Mouse (Mus musculus) layer of hippocampus, adult 9-10 months (tissue): ENCODE data around the gene Mroh9.

ENCODE experiments used
- DNase-seq: peaks from one replicate; pipeline ENCODE4 v3.0.0; 2022; ENCODE audit warnings: low spot score

Mroh9 gene

GRCm38 (mm10) chr1:163085570-163085969, at the start of gene Mroh9:
TSS of gene Mroh9 (minus strand) at chr1:163085670.
- DNase-seq: no peak

- no peak for DNase-seq
Measured at GRCm38 (mm10) chr1:163129976-163130375, 44.5 kb upstream of the Mroh9 start.

GRCm38 (mm10) chr1:163129129-163129900, 43.8 kb upstream of the Mroh9 start:
- DNase-seq: no peak

DNA sequence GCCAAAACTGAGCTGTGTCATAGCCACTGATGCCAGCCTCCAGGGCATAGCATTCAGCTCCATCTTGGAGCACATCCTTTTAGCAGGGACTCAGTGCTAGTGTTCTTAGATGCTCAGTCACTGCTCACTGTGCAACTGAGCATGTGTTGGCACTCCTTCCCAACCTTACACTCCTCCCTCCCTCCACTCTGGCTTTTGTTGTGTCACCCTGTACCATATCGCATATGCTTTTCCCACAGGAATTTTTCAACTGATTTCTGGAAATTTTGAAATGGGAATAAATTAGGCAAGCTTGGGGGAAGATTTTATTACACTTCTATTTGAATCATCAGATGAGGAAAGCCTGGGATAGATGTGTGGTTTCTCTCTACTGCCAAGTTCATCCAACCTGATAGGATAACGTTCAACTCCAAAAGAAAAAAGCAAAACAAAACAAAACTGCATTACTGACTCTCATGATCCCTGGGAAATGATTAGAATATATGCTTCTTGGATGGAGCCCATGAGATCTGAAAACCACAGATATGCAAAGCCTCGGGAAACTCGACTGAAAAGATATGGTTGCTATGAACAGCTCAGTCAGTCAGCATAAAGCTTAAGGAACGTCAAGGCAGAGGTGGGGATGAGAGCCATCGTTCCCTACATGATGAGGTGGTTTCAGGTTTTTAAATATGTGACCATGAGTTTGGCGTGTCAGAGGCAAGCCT, 40.9 kb upstream of the Mroh9 start:
- DNase-seq: no peak

- DNase-seq: no peak
Measured at GRCm38 (mm10) chr1:163122414-163122813, 36.9 kb upstream of the Mroh9 start.

- no peak for DNase-seq
Measured at GRCm38 (mm10) chr1:163113461-163114174, 28.1 kb upstream of the Mroh9 start.

DNA sequence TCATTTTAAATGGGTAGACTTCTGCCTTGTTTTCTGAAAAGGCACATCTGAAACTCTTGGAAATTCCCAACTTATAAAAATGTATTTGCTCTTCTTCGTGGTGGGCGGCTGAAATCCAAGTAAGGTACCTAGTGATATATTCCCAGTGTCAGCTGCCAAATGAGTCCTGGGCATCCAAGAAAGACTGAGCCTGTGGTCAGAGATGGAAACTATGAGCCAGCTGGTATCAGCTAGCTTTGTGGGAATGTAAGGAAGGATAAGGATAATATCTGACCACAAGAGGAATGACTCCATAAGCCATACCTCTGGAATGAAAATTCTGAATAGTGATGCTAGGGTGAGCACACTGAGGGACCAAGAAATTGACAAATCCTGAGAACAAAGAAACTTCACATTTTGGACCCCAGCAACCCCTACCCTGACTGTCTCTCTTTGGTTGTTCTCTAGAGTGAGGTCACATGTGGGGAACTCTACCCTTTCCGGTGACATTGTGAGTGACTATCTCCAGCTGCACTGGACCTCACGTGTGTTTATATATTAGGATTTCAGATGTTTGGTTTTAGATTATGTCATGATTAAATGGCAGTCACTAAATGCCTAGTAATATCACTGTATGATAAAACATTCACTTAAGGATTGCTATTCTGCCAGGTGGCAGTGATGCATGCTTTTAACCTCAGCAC, 27.2 kb upstream of the Mroh9 start:
- DNase-seq: no peak

DNA sequence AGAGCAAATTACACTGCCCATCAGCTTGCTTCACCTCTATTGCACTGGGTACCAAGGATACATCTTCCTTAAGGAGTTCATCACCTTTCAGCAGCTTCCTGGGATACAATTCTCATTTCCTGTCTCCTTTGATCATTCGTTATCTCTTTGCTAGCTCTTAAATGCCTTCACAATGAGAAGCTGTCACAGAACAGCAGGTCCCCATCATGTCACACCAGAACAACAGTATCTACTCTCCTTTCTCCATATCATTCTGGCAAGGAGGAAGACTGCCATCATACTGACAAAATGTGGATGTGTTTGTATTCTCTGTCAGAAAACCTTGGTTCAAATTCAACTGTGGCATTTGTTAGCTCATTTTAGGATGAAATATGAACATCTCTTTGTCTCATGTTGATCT, 19.5 kb upstream of the Mroh9 start:
- no peak for DNase-seq

DNA sequence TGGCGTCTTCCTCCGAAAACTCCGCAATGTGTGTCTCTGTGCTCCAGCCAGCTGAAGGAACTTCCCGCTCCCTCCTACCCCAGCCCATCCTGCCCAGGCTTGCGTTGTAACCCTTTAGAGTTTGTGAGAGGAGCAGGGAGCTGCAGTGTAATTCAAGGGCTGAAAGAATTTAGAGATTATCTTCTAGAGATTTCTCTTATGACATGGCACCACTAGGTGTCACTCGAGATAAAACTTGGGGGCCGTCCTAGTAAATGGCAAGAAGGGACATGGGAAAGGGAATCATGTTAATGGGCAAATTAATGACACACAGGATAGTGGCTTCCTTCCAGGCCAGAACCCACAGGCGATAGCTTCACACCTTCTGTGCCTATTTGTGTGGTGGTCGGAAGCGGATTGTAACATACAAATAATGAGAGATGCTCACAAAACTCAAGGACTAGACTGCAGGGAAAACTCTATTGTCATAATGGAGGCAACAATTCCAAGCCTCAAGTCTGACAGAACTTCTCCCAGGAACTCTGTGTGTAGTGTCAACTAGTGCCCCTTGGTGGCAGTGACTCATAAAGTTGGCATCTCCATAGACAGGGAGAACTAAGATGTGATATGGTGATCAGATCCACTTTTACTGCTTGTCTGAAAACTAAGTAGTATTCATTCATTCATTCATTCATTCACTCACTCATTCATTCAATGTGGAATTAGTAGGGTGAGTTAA, 6.1 kb upstream of the Mroh9 start:
- DNase-seq: peak; percentile 17

- peak; percentile 22 for DNase-seq
Measured at GRCm38 (mm10) chr1:163070502-163070901, 15.0 kb downstream of the Mroh9 start.

GRCm38 (mm10) chr1:163060381-163060780, 25.1 kb downstream of the Mroh9 start:
- no peak for DNase-seq

DNA sequence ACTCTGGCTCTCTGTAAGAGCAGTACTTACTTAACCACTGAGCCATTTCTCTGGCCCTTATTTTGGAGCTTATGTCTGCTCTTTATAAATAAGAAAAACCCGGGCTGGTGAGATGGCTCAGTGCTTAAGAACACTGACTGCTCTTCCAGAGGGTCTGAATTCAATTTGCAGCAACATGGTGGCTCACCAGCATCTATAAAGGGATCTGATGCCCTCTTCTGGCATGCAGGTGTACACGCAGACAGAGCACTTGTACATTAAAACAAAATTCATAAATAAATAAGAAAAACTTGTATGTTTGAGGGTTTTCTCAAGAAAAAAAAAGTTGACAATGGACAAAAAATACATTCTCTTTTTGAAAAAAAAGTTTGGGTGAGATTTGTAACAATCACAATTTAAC, 28.1 kb downstream of the Mroh9 start:
- DNase-seq: no peak

DNA sequence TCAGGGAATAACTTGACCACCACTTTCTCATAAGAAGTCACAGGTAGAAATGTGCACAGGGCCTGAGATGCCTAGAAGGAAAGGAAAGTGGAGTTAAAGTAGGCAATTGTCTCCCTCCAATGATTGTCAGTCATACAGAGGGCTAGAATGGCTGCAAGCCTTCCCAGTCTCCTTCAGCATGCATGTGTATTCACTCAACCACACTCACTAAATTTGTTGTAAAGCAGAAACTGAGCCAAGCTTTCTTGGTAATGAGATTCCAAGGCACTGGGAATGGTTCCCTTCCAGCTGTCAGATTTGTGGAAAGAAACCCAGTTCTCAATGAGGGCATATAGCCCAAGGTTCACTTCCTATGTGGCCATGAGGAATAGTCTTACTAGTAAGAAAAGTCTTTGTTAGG, 29.8 kb downstream of the Mroh9 start:
- DNase-seq: no peak

DNA sequence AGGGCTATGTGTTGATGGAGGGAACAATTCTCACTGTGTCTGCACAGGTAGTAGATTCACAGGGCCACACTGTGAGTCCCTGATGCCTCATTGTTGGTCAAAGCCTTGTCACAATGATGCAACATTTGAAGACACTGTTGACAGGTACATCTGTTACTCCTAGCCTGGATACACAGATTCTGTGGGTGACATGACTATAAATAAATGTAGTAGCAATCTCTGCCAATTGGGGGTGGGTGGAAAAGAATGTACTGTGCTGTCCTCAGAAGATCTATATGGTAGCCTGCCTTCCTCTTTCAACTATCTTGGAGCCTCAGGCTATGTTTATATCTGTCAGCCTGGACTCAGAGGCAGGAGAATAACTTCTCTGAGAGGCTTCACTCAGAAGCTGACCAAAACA, 62.4 kb downstream of the Mroh9 start:
- no peak for DNase-seq

DNA sequence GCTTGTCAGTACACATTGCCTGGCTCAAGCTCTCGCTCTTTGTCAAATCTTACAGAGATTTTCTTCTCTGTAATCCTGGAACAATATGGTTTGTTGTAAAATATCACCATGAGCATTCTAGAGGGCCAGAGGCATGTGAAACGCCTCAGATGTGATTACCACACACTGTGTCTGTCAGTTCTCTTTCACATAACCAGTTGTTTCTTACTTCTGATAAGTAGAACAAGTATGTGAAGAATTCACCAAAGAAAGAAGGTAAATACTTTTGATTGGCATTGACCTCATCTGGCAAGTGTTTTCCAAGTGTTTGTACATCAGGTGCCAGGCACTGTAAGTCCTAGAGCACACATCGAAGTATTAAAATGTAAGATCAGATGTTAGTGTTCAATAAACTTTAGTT, 76.2 kb downstream of the Mroh9 start:
- DNase-seq: no peak

DNA sequence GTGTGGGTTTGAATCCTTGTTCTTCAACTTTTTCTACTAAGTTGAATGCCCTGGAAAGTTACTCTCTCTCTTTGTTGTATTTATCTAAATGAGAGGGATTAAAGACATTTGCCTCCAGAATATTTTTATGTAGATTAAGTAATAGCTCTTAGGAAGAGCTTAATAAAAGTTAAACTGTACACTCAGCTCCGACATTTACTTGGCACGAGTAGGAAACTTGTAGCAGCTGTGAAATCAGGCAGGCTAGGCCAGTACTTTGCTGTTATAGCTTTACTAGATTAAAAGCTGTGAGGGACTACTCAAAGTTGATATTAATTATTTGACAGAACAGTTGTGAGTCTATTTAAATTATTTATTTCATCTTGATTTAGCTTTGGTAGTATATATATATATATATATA, 82.0 kb downstream of the Mroh9 start:
- no peak for DNase-seq

GRCm38 (mm10) chr1:163001271-163001829, 84.1 kb downstream of the Mroh9 start:
- no peak for DNase-seq

DNA sequence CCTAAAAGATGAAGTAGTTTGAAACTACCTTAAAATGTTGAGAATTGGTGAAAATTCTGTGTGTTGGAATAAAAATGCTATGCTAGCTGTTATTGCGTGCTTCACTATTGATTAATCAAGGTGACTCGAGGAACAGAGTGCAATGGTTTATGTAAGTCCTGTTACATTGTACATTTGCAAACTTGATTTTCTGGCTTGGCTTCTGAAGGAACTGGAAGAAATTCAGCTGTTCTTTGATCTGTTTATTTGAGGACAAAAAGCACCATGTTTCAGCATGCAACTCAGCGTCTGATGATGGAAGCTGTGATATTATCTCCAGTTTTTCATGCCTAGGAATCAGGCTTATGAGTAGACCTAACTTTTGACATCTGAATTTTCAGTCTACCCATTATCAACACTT, 97.9 kb downstream of the Mroh9 start:
- DNase-seq: no peak

- DNase-seq: no peak
Measured at GRCm38 (mm10) chr1:162986777-162987176, 98.7 kb downstream of the Mroh9 start.

DNA sequence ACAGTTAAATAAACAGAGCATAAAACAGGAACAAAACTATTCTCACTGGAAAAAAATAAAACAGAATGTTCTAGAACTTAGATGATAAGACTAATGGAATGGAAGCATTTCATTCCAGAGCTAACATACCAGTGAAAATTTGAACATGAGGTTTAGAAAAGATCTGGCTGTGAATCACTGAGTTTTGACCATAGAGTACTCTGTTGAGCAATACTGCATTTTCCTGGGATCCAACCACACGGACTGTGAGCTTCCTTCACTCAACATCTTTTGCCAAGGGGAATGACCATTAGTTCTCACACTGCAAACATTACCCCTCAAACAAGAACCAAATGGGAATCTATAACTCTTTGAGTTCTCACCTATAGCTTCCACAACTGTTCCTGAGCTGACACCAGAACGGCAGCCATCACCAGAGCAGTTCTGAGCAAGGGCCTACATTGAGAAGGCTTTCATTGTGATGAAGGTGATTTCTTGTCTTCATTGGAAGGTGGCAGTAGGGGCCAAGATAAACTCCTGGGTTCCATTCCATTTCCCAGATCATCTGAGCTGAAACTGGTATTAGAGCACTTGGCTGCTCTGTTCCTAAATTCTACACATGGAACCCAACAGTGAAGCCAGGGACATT, 99.2 kb downstream of the Mroh9 start:
- DNase-seq: no peak

- no peak for DNase-seq
Measured at GRCm38 (mm10) chr1:162984428-162984827, 101.0 kb downstream of the Mroh9 start, which contains the start of gene Fmo3. TSS of gene Fmo3 (minus strand) at chr1:162984528.
